Mouse (Mus musculus) G1E (cell line): ENCODE results near the gene Tapbp.

Experiments used
- CTCF ChIP-seq: IDR thresholded peaks from 2 replicates; pipeline ENCODE4 v1.5.1; 2012; ENCODE audit warnings: low read depth, low read length, inconsistent platforms, mixed read lengths
- GATA1 ChIP-seq: IDR thresholded peaks from 2 replicates; pipeline ENCODE4 v1.6.1; 2012; ENCODE audit warnings: borderline replicate concordance, low read length, inconsistent platforms, mixed read lengths
- GATA2 ChIP-seq: IDR thresholded peaks from 2 replicates; pipeline ENCODE4 v1.6.1; 2012; ENCODE audit warnings: low read depth, low read length, inconsistent platforms, borderline replicate concordance
- POLR2AphosphoS5 ChIP-seq: IDR thresholded peaks from 2 replicates; pipeline ENCODE4 v1.6.1; 2012; ENCODE audit warnings: low read depth, low read length, inconsistent platforms; ENCODE audit not compliant: insufficient replicate concordance
- TAL1 ChIP-seq: conservative IDR thresholded peaks from 2 replicates; pipeline ENCODE4 v1.6.1; 2012; ENCODE audit warnings: low read depth, low read length, inconsistent platforms, mixed read lengths

- TF ChIP-seq CTCF, result peak; percentile 93
- no peak for TF ChIP-seq GATA1
- TF ChIP-seq TAL1, result no peak
- TF ChIP-seq GATA2, result no peak
- no peak for TF ChIP-seq POLR2AphosphoS5
These were observed 25.1 kb upstream of the Tapbp start, which contains the start of gene Kifc1 for GRCm38 (mm10) chr17:33890533-33891059.
